Mouse (Mus musculus) embryonic fibroblast, embryonic 13.5 days (primary cell): ENCODE results near the gene Cbarp.

Source experiments
- CTCF ChIP-seq: IDR thresholded peaks from 2 replicates; pipeline ENCODE4 v1.5.1; 2011; ENCODE audit warnings: mild to moderate bottlenecking, control low read depth, low read length, moderate library complexity, borderline replicate concordance; ENCODE audit not compliant: insufficient read depth
- POLR2A ChIP-seq: IDR thresholded peaks from 2 replicates; pipeline ENCODE4 v1.6.1; 2011; ENCODE audit warnings: low read depth, mild to moderate bottlenecking, control low read depth, low read length, moderate library complexity

GRCm38 (mm10) chr10:80136179-80136951, 4.3 kb downstream of the Cbarp start:
- TF ChIP-seq POLR2A, result no peak
- no peak for TF ChIP-seq CTCF
